Mouse (Mus musculus): ENCODE results near the gene Arhgef3.

- TF ChIP-seq POLR2A (IDR thresholded peaks at IDR 0.05; ENCODE audit: borderline replicate concordance, extremely low read depth, low read depth, low read length) (peak; percentile 35), CTCF (IDR thresholded peaks at IDR 0.05; ENCODE audit: insufficient read depth, low read length) (no peak)
Measured at GRCm38 (mm10) chr14:27428573-27428972, 313.9 kb downstream of the Arhgef3 start, which contains the start of gene Fam208a.

Data from lung, adult 2 months (tissue).